Mouse (Mus musculus) cerebellum, adult 2 months (tissue): ENCODE measurements around the gene 5730409E04Rik. TPM values are rescaled to one million over a fixed set of nuclear protein-coding genes. Genes with fewer than 3 reads are reported as not detected.
A peak's percentile ranks its signal among the peaks of the same experiment; 100 is the strongest.

Experiments
- DNase-seq, 2 experiments: peaks; one replicate each; pipeline ENCODE4 v3.0.0; 2021
- H3K27ac ChIP-seq: fragments of 200-500 bp; 2 replicates; pipeline ENCODE4 v1.5.1; 2012; ENCODE audit warnings: low read length, control low read depth, inconsistent platforms; ENCODE audit not compliant: insufficient read depth
- H3K27me3 ChIP-seq: fragments of 200-500 bp; 2 replicates; pipeline ENCODE4 v1.6.1; 2012; ENCODE audit warnings: inconsistent platforms, mild to moderate bottlenecking, low read length, moderate library complexity; ENCODE audit not compliant: control insufficient read depth, insufficient read depth
- H3K4me1 ChIP-seq: fragments of 200-500 bp; 2 replicates; pipeline ENCODE4 v1.6.1; 2011; ENCODE audit warnings: low read length; ENCODE audit not compliant: control insufficient read depth, insufficient read depth
- H3K4me3 ChIP-seq: fragments of 200-500 bp; replicated peaks from 2 replicates; pipeline ENCODE3; 2011; ENCODE audit warnings: mild to moderate bottlenecking, low read depth, low read length, control low read depth; ENCODE audit not compliant: insufficient read depth
- CTCF ChIP-seq: fragments of 200-500 bp; IDR thresholded peaks from 2 replicates; pipeline ENCODE4 v1.5.1; 2011; ENCODE audit warnings: low read depth, mild to moderate bottlenecking, control low read depth, low read length, moderate library complexity, borderline replicate concordance; ENCODE audit not compliant: insufficient read depth
- POLR2A ChIP-seq: fragments of 200-500 bp; IDR thresholded peaks from 2 replicates; pipeline ENCODE4 v1.6.1; 2011; ENCODE audit warnings: low read length, control low read depth, borderline replicate concordance; ENCODE audit not compliant: insufficient read depth
- WGBS: fragments of 180-500 bp; shearing (Covaris S2); methylation state at CpG from one replicate; pipeline ENCODE4 v1.1.7; 2018; 5-methylcytosine and 5-hydroxymethylcytosine counted together
- polyA plus RNA-seq: library from polyadenylated mRNA; depleted of rRNA; stranded (reverse); fragments of >200 nt; gene quantifications from 2 replicates; pipeline ENCODE4 v1.2.3, GENCODE M21; 2012; rRNA removed

5730409E04Rik gene
- 64.7 and 68.6 TPM in 2 replicates for polyA plus RNA-seq

DNA sequence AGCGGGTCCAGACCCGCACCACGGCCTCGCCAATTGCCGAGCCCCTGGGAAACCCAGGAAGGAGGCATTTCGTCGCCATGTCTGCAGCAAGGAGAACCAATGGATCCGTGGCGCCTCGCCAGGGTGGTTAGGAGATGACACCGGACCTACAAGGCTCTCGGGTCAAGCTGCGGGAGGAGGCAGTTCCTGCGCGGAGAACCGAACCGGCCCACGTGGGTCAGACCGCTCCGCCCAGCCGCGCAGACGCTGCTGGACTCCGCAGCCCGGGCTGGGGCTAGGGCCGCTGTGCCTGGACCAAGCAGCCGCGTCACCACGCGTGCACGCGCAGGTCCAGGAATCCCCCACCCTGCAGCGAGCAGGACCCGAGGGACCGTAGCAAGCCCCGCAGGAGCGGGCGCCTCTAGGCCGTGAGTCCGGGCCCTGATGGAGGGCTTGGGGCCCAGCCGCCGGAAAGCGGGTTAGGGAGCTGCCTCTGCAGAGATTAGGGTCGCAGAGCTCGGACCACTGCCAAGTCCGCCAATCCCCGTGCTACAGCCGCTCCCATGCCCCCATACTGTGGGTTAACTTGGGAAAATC is at the start of gene 5730409E04Rik:
Gene 5730409E04Rik (plus strand): TSS at position 213 of the 576 bp plus-strand sequence.
- peak; percentile 93 for DNase-seq
- no peaks in the 10 kb centered on the region for H3K27me3 ChIP-seq
- WGBS: under 1% methylated on average over 48 of the region's 48 CpGs
- TF ChIP-seq POLR2A (no peak; the same call in none of the 2 replicates), CTCF (no peak)
- H3K4me1 ChIP-seq: peaks cover 16% of the 10 kb centered on the region; the same call in 1 of the 2 replicates
- peak within 1 kb of the TSS; percentile 93 for H3K4me3 ChIP-seq
- H3K27ac ChIP-seq: peak within 1 kb of the TSS; percentile 84

DNA sequence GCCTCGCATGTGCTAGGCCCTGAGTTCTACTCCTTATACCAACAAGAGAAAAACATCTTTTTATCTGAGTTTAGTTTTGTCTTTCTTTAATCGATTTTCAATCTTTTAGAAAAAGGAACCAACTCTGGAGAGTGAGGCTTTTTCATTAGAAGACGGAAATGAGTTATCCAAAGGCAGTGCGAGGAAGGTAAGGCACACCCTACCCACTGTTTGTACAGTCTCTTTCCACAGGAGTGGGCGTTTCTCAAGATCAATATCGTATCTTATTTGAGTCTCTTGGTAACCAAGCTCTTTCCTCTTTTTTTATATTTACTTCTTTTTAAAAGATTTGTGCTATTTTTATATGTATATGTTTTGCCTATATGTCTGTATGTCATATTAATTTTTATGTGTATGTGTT is 45.8 kb upstream of the 5730409E04Rik start:
- no peak overlapping the region for H3K27ac ChIP-seq
- H3K4me3 ChIP-seq: no peak overlapping the region
- TF ChIP-seq POLR2A (no peak), CTCF (no peak)
- no peaks in the 10 kb centered on the region for H3K27me3 ChIP-seq
- 93% methylated on average over 6 of the region's 6 CpGs for WGBS
- DNase-seq: no peak
- H3K4me1 ChIP-seq: no peaks in the 10 kb centered on the region

DNA sequence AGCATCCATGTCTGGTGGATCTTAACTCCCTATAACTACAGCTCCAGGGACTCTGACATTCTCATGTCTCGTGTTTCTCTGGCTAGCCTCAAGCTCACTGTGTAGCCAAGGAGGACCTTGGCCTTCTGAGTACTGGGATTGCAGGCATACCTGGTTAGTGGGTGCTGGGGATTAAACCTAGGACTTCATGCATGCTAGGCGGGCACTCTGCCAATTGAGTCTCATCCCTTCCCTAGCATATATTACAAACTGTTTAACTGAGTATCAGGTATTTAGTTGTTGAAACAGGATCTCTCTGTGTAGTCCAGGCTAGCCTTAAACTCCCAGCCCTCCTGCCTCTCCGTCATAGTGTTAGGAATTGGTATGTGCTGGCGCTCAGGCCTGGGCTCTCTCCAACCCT is 42.4 kb upstream of the 5730409E04Rik start:
- WGBS: 95% methylated on average over 4 of the region's 4 CpGs
- no peaks in the 10 kb centered on the region for H3K27me3 ChIP-seq
- H3K4me1 ChIP-seq: no peaks in the 10 kb centered on the region
- no peak overlapping the region for H3K27ac ChIP-seq
- TF ChIP-seq CTCF (no peak), POLR2A (no peak)
- no peak for DNase-seq
- no peak overlapping the region for H3K4me3 ChIP-seq

DNA sequence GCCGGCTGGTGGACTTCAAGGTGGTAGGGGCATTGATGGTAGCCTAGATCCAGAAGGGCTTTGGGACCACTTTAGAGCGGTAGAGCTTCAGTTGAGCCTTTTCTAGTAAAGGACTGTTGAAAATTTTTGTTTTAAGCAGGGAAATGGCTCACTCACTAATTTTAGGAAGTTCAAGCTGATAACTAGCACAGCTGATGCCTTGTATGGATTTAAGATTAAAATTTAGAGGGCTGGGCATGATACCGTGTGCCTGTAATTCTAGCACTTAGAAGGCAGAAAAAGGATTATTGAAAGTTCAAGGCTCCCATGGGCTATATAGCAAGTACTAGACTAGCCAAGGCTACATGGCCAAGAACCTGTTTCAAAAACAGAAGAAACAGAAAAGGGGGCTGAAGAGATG is 39.8 kb upstream of the 5730409E04Rik start:
- no peak for TF ChIP-seq POLR2A
- no peak for TF ChIP-seq CTCF
- H3K27ac ChIP-seq: no peak overlapping the region
- 92% methylated on average over 3 of the region's 3 CpGs for WGBS

GRCm38 (mm10) chr4:126576281-126576680 is 33.3 kb upstream of the 5730409E04Rik start:
- no peaks in the 10 kb centered on the region for H3K27me3 ChIP-seq
- DNase-seq: no peak
- no peak overlapping the region for H3K27ac ChIP-seq
- no peak overlapping the region for H3K4me3 ChIP-seq
- TF ChIP-seq CTCF: no peak
- TF ChIP-seq POLR2A: no peak
- 93% methylated on average over 5 of the region's 5 CpGs for WGBS
- no peaks in the 10 kb centered on the region for H3K4me1 ChIP-seq

More for the DNA sequence above, 39.8 kb upstream of the 5730409E04Rik start:
- Histone ChIP-seq H3K27me3 (no peaks in the 10 kb centered on the region), H3K4me3 (no peak overlapping the region), H3K4me1 (no peaks in the 10 kb centered on the region)
- DNase-seq: no peak

DNA sequence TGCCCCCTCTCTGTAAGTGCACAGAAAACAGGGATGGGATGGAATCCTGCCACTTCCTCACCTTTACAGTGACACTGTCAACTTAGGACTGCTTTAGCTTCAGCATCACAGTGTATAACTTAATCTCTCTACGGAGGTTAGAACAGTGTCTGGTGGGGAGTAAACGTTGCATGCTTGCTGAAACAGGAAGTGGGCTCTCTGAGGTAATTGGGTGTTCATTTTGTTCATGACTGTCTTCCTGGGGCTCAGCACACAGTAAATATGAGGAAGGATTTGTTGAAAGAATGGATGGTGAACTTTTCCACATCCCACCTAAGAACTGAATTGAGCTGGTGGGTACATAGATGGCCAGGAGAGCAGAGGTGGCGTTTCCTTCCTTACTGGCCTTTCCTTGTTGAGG is 31.7 kb upstream of the 5730409E04Rik start:
- Histone ChIP-seq H3K4me3 (no peak overlapping the region), H3K4me1 (no peaks in the 10 kb centered on the region), H3K27ac (no peak overlapping the region), H3K27me3 (no peaks in the 10 kb centered on the region)
- no peak for TF ChIP-seq CTCF
- no peak for TF ChIP-seq POLR2A
- DNase-seq: no peak
- 89% methylated on average over 3 of the region's 3 CpGs for WGBS

- Histone ChIP-seq H3K4me1 (no peaks in the 10 kb centered on the region), H3K27me3 (no peaks in the 10 kb centered on the region), H3K4me3 (no peak overlapping the region), H3K27ac (no peak overlapping the region)
- WGBS: 89% methylated on average over 2 of the region's 2 CpGs
- TF ChIP-seq CTCF (no peak), POLR2A (no peak)
- no peak for DNase-seq
Measured at GRCm38 (mm10) chr4:126579077-126579476, 30.5 kb upstream of the 5730409E04Rik start.

DNA sequence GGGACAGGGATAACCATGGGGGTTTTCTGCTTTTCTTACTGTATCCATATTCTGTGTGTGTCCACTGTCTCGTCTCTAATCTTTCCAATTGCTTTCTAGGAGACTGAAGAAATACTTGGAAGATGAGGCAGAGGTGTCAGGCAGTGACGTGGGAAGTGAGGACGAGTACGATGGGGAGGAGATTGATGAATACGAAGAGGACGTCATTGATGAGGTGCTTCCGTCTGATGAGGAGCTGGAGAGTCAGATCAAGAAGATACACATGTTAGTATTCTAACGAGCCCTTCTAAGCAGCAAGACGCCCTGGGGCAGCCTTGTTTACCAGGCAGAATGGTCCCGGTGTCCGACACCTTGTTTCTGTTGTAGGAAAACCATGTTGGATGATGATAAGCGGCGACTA is 23.9 kb upstream of the 5730409E04Rik start:
- no peak overlapping the region for H3K27ac ChIP-seq
- WGBS: 95% methylated on average over 13 of the region's 13 CpGs
- TF ChIP-seq POLR2A: no peak
- TF ChIP-seq CTCF: no peak
- no peaks in the 10 kb centered on the region for H3K4me1 ChIP-seq
- no peak overlapping the region for H3K4me3 ChIP-seq
- no peaks in the 10 kb centered on the region for H3K27me3 ChIP-seq
- no peak for DNase-seq
